Mouse (Mus musculus) lung, adult 2 months (tissue): Measurements from ENCODE around the gene Tmem87b.

Source experiments
- CTCF ChIP-seq: fragments of 200-500 bp; IDR thresholded peaks from 2 replicates; pipeline ENCODE4 v1.5.1; 2011; ENCODE audit warnings: mild to moderate bottlenecking, low read length, control low read depth; ENCODE audit not compliant: insufficient read depth
- POLR2A ChIP-seq: fragments of 200-500 bp; IDR thresholded peaks from 2 replicates; pipeline ENCODE4 v1.6.1; 2011; ENCODE audit warnings: low read depth, mild to moderate bottlenecking, control low read depth, low read length, borderline replicate concordance; ENCODE audit errors: extremely low read depth

DNA sequence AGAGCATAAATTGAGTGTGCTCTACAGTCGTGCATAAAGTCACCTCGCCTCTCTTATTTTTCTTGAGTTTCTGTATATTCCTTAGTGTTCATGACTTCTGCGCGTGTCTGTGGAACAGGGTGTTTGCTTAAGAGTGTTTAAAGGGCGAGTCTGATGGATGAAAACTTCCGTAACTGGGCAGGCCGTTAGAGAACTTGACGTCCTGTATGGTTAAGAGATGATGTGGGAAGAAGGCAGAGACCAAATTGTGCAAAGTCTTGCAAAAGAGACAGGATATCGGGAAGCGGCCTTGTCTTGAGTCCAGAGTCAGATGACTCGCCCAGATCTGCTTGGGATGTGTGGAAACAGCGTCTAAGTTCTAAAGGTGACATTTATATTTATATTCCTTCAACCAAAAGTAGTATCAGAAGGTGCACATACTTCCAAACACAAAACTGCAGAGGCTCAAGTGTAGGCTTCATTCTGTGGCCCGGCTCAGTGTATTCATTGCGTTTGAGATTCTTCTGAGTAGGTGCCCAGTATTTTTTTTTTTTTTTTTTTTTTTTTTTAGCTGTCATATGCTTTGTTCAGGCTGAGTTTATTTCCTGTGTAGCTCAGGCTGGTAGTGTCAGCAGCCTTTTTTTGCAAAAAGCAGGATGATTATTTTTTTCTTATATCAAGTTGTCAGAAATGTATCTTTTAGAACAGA, 1.2 kb downstream of the Tmem87b start:
- no peak for TF ChIP-seq CTCF
- no peak for TF ChIP-seq POLR2A
